Mouse (Mus musculus) small intestine, adult 2 months (tissue): ENCODE measurements around the gene Ivns1abp.

Source experiments
- CTCF ChIP-seq: fragments of 200-500 bp; IDR thresholded peaks from 2 replicates; pipeline ENCODE4 v1.5.1; 2012; ENCODE audit warnings: low read depth, mild to moderate bottlenecking, control low read depth, inconsistent platforms, low read length, moderate library complexity, mixed read lengths; ENCODE audit not compliant: insufficient replicate concordance, insufficient read length; ENCODE audit errors: extremely low read depth
- POLR2A ChIP-seq: fragments of 200-500 bp; IDR thresholded peaks from 2 replicates; pipeline ENCODE4 v1.6.1; 2012; ENCODE audit warnings: low read depth, mild to moderate bottlenecking, control low read depth, inconsistent platforms, low read length, moderate library complexity

DNA sequence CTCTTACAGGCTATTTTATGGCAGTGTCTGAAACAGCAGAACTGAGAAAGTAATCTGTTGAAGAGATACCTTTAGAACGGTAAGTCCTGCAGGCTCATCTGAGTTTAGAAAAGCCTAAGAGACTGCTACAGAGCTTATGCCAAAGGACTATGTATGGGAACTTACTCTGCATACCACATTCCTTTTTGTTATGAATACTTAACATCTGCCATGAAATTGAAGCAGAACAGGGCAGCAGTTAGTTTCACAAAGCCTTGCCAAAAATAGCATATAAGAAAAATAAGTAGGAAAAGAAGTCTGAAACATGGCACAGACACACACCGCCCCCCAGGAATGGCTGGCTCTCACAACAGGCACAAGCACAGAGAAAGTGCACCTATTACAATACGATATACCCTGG is 65.5 kb downstream of the Ivns1abp start:
- no peak for TF ChIP-seq CTCF
- no peak for TF ChIP-seq POLR2A
